Mouse (Mus musculus) cerebellum, postnatal 10 days (tissue): ENCODE data around the gene Mdga1.
"Not testable (repeated sequence)": the region's sequence is repeated elsewhere in the genome, so short reads cannot be mapped to it uniquely, and the experiment has no call there.

Experiments used
- DNase-seq, 2 experiments: peaks; one replicate each; pipeline ENCODE4 v3.0.0; 2021; ENCODE audit warnings: mixed read lengths in 2 of 2

Gene Mdga1

GRCm38 (mm10) chr17:29795050-29795770 is 174.7 kb downstream of the Mdga1 start:
- peak; percentile 63 to 73 for DNase-seq

- peak; percentile 62 to 65 for DNase-seq
Measured at GRCm38 (mm10) chr17:29791531-29792050, 178.3 kb downstream of the Mdga1 start.

GRCm38 (mm10) chr17:29790231-29790740 is 179.6 kb downstream of the Mdga1 start:
- peak; percentile 90 to 93 for DNase-seq

- peak; percentile 75 to 84 for DNase-seq
Measured at GRCm38 (mm10) chr17:29789715-29790114, 180.2 kb downstream of the Mdga1 start.

GRCm38 (mm10) chr17:29788573-29788972 is 181.3 kb downstream of the Mdga1 start:
- peak in 1 of 2 experiments; percentile 38 for DNase-seq

- no peak for DNase-seq
Measured at GRCm38 (mm10) chr17:29784820-29785219, 185.1 kb downstream of the Mdga1 start.

DNA sequence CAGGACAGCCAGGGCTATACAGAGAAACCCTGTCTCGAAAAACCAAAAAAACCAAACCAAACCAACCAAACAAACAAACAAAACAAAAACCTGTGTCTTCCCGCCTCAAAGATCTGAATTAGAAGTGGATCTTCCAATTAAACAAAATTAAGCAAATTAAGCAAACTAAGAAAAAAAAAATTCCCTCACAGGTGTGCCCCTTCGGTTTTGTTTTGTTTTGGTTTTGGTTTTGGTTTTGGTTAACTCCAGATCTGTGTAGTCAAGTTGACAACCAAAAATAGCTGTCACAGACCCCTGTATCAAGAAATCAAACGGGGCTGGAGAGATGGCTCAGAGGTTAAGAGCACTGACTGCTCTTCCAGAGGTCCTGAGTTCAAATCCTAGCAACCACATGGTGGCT is 188.4 kb downstream of the Mdga1 start:
- DNase-seq: not testable (repeated sequence)

DNA sequence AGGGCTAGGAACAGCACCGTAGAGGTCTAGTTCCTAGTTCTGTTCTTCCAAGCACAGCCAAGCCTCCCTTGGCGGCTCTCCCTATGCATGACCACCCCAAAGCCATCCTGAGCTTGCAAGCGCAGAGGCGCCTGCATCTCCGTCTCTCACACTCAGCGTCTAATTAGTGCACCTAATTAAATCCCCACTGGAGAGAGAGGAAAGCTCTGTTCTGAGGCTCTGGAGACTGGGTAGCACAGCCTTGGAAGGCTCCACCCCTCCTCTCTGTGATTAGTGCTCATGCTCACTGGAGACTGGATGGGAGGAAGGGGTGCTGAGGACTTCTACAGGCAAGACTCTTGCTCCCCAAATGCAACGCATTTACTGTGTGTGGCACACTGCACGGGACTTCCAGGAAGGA is 191.9 kb downstream of the Mdga1 start:
- no peak for DNase-seq
